Mouse (Mus musculus) spleen, adult 2 months (tissue): ENCODE results near the gene Fras1. TPM values are rescaled to one million over a fixed set of nuclear protein-coding genes. Genes with fewer than 3 reads are reported as not detected.

Experiments
- DNase-seq, 2 experiments: peaks; one replicate each; pipeline versions ENCODE4 v3.0.0 to v3.0.0-alpha.2; 2012 to 2021; ENCODE audit warnings: low spot score in 2 of 2, low read depth in 1 of 2
- H3K27ac ChIP-seq: fragments of 200-500 bp; 2 replicates; pipeline ENCODE4 v1.5.1; 2012; ENCODE audit warnings: low read length, inconsistent platforms; ENCODE audit not compliant: insufficient read depth
- H3K27me3 ChIP-seq: fragments of 200-500 bp; 2 replicates; pipeline ENCODE4 v1.6.1; 2012; ENCODE audit warnings: mild to moderate bottlenecking, moderate library complexity, low read length, inconsistent platforms; ENCODE audit not compliant: control insufficient read depth, insufficient read depth
- H3K36me3 ChIP-seq: fragments of 200-500 bp; 2 replicates; pipeline ENCODE4 v1.6.1; 2012; ENCODE audit warnings: mild to moderate bottlenecking, low read length, inconsistent platforms; ENCODE audit not compliant: control insufficient read depth, insufficient read depth
- H3K4me1 ChIP-seq: fragments of 200-500 bp; 2 replicates; pipeline ENCODE4 v1.6.1; 2011; ENCODE audit warnings: inconsistent platforms; ENCODE audit not compliant: control insufficient read depth, insufficient read depth, insufficient read length
- H3K4me3 ChIP-seq: fragments of 200-500 bp; 2 replicates; pipeline ENCODE4 v1.5.1; 2011; ENCODE audit warnings: mild to moderate bottlenecking, inconsistent platforms; ENCODE audit not compliant: insufficient read depth, insufficient read length; ENCODE audit errors: extremely low read depth
- CTCF ChIP-seq: fragments of 200-500 bp; IDR thresholded peaks from 2 replicates; pipeline ENCODE4 v1.5.1; 2011; ENCODE audit warnings: mild to moderate bottlenecking, inconsistent platforms; ENCODE audit not compliant: insufficient read depth, insufficient read length, insufficient replicate concordance; ENCODE audit errors: extremely low read depth
- POLR2A ChIP-seq: fragments of 200-500 bp; IDR thresholded peaks from 2 replicates; pipeline ENCODE4 v1.6.1; 2011; ENCODE audit warnings: low read depth, low read length, inconsistent platforms
- WGBS: fragments of 180-500 bp; shearing (Covaris S2); methylation state at CpG from one replicate; pipeline ENCODE4 v1.1.7; 2018; 5-methylcytosine and 5-hydroxymethylcytosine counted together
- polyA plus RNA-seq: library from polyadenylated mRNA; depleted of rRNA; stranded (reverse); fragments of >200 nt; gene quantifications from 2 replicates; pipeline ENCODE4 v1.2.3, GENCODE M21; 2012

The Fras1 gene
- polyA plus RNA-seq, 1 experiment, result 1.2 TPM

DNA sequence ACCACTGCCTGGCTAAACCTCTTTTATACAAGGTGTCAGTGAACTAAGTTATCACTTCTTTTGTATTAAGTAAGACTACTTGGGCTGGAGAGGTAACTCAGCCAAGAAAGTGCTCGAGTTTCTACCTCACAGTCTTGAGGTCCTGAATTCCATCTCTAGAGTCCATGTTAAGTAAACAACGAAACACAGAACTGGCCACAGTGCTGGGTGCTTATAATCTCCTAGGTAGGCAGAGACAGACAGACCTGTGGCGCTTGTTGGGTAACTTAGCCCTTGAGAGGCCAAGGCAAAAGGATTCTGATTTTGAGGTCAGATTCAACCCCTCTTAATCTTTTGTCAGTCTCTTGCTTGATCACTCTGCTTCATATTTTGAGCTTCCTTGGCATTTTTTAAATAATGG, 156.8 kb downstream of the Fras1 start:
- Histone ChIP-seq H3K4me3 (no peak overlapping the region), H3K4me1 (no peaks in the 10 kb centered on the region), H3K27me3 (no peaks in the 10 kb centered on the region; the same call in 1 of the 2 replicates), H3K36me3 (no peaks in the 10 kb centered on the region), H3K27ac (no peak overlapping the region)
- WGBS, result 77% methylated on average over 3 of the region's 3 CpGs
- TF ChIP-seq CTCF (no peak), POLR2A (no peak)
- no peak for DNase-seq

DNA sequence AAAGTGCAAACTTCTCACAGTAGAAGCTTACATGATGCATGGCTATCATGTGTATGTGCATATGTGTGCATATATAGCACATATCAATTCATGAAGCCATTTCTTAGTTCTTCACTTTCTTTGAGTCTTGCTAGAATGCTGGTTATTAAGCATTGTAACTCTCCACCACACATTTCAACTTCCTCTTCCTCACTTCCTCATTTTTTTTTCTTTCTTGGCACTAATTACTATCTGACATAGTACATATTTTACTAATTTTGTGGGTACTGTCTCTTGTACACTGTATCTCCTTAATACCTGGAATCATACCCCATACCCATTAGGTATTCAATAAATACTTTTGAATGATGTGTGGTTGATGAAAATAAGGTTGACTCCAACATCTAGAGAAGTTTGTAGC, 158.2 kb downstream of the Fras1 start:
- no peak overlapping the region for H3K4me3 ChIP-seq
- no peaks in the 10 kb centered on the region for H3K36me3 ChIP-seq
- no peak for DNase-seq
- no peak for TF ChIP-seq POLR2A
- TF ChIP-seq CTCF, result no peak
- H3K27me3 ChIP-seq, result no peaks in the 10 kb centered on the region; the same call in 1 of the 2 replicates
- no peak overlapping the region for H3K27ac ChIP-seq
- H3K4me1 ChIP-seq, result no peaks in the 10 kb centered on the region

DNA sequence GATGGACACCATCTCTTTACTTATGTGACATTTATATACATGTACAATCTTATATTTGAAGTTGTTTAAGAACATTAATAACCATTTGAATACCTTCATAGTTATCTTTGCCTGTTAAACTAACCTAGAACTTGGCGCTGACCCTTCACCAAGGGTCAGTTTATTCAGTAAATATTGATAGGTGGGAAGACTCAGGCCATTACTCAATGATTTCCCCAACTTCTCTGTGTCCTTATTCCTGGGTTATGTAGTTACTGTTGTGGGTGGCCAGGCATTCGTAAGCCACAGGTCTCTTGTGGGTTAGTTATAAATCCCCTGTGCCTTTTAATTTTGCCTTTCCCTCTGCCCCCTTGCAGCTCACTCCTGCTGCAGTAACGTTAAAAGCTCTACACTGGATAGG, 162.8 kb downstream of the Fras1 start:
- 81% methylated on average over 3 of the region's 3 CpGs for WGBS
- Histone ChIP-seq H3K27ac (no peak overlapping the region), H3K4me1 (no peaks in the 10 kb centered on the region), H3K36me3 (no peaks in the 10 kb centered on the region), H3K27me3 (no peaks in the 10 kb centered on the region; the same call in 1 of the 2 replicates), H3K4me3 (no peak overlapping the region)
- TF ChIP-seq CTCF (no peak), POLR2A (no peak)
- no peak for DNase-seq

GRCm38 (mm10) chr5:96536937-96537336, 163.2 kb downstream of the Fras1 start:
- WGBS, result 86% methylated on average over 7 of the region's 7 CpGs
- TF ChIP-seq CTCF (no peak), POLR2A (no peak)
- no peak overlapping the region for H3K4me3 ChIP-seq
- no peaks in the 10 kb centered on the region for H3K36me3 ChIP-seq
- no peak overlapping the region for H3K27ac ChIP-seq
- H3K27me3 ChIP-seq, result no peaks in the 10 kb centered on the region; the same call in 1 of the 2 replicates
- no peaks in the 10 kb centered on the region for H3K4me1 ChIP-seq
- no peak for DNase-seq

DNA sequence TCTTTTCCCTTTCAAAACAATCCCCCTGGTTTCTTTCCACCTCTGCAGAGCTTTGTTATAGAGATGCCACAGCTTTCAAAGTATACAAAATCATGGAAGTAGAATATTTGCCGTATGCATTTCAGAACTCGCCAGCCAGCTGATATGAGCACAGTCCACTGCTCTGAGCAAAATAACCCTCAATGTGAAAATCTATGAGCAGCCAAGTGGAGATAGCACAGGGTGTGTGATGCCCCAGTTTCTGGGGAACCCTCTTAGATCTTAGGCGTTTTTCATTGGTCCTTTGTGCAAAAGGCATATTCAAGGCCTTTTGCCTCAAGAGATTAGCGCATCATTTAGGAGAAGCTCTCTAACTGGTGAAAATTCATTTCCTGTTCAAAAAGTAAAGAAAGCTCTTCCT, 170.4 kb downstream of the Fras1 start:
- H3K27ac ChIP-seq, result no peak overlapping the region
- no peaks in the 10 kb centered on the region for H3K36me3 ChIP-seq
- H3K4me1 ChIP-seq, result no peaks in the 10 kb centered on the region
- DNase-seq, result no peak
- WGBS, result 92% methylated on average over 4 of the region's 4 CpGs
- no peaks in the 10 kb centered on the region for H3K27me3 ChIP-seq
- H3K4me3 ChIP-seq, result no peak overlapping the region
- TF ChIP-seq POLR2A, result no peak
- TF ChIP-seq CTCF, result no peak

DNA sequence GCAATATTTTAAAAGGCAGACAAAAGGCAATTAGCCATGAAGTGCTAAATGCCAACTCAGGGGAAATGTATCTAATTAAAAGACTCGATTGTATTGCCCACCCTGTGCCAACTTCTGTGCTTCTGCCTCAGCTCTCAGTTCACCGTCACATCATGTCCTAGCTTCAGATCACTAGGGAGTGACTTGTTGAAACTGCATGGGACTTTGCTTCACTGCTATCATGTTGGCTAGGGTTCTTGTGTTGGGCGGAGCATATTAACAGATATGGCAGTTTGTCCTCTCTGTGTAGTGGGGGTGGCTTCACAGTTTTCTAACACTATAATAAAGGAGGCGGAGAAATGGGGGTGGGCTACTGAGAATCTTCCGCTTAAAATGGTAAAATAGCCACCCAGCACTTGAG, 172.2 kb downstream of the Fras1 start:
- TF ChIP-seq POLR2A (no peak), CTCF (no peak)
- WGBS, result 85% methylated on average over 5 of the region's 5 CpGs

GRCm38 (mm10) chr5:96554940-96555679, 181.4 kb downstream of the Fras1 start:
- Histone ChIP-seq H3K27me3 (no peaks in the 10 kb centered on the region), H3K27ac (no peak overlapping the region), H3K4me3 (no peak overlapping the region), H3K36me3 (no peaks in the 10 kb centered on the region), H3K4me1 (no peaks in the 10 kb centered on the region)
- DNase-seq, result no peak
- TF ChIP-seq CTCF, result no peak
- TF ChIP-seq POLR2A, result no peak
- WGBS, result 86% methylated on average over 12 of the region's 12 CpGs

More for the DNA sequence above, 172.2 kb downstream of the Fras1 start:
- no peaks in the 10 kb centered on the region for H3K4me1 ChIP-seq
- no peaks in the 10 kb centered on the region for H3K36me3 ChIP-seq
- no peak for DNase-seq
- no peak overlapping the region for H3K27ac ChIP-seq
- H3K4me3 ChIP-seq, result no peak overlapping the region
- no peaks in the 10 kb centered on the region for H3K27me3 ChIP-seq
